Mouse (Mus musculus): ENCODE results near the gene Dph1. TPM values are rescaled to one million over a fixed set of nuclear protein-coding genes. Genes with fewer than 3 reads are reported as not detected.
A peak's percentile ranks its signal among the peaks of the same experiment; 100 is the strongest.

The Dph1 gene
- total and polyA plus RNA-seq, 2 experiments from 2014 or later: 12.7 to 21.0 TPM

DNA sequence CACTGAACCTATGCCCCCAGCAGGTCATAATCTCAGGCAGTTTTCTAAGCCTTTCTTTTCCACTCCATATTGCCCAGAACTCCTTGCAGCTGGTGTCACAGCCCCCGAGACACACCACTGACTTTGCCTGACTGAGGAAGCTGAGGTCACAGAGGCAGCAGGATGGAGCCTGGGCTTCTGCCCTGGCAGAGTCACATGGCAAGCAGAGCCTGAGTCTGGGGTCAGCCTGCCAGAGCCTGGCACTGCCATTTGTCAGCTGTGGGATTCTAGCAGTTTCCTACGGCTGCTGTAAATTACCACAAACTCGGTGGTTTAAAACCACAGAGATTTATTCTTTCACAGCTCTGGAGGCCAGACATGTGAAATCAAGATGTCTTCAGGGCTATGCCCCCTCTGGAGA lies 36.6 kb upstream of the Dph1 start:
- H3K9me3 ChIP-seq (ENCODE audit: low read length): no peaks in the 10 kb centered on the region
- no peaks in the 10 kb centered on the region for H3K36me3 ChIP-seq (ENCODE audit: insufficient read depth)
- no peak overlapping the region for H3K27ac ChIP-seq (ENCODE audit: low read depth, low read length)
- no peak overlapping the region for H3K9ac ChIP-seq
- no peaks in the 10 kb centered on the region for H3K4me1 ChIP-seq (ENCODE audit: insufficient read depth)
- WGBS: 68% methylated on average over 3 of the region's 3 CpGs
- H3K4me2 ChIP-seq (ENCODE audit: low read depth): no peak overlapping the region
- H3K27me3 ChIP-seq (ENCODE audit: insufficient read depth, low read length): no peaks in the 10 kb centered on the region
- no peak for TF ChIP-seq CTCF (IDR thresholded peaks at IDR 0.05; ENCODE audit: low read depth)
- DNase-seq (no peak), ATAC-seq (no peak)
- H3K4me3 ChIP-seq (ENCODE audit: low read depth, low read length): no peak overlapping the region

- Histone ChIP-seq H3K27me3 (ENCODE audit: insufficient read depth, low read length) (no peaks in the 10 kb centered on the region), H3K36me3 (ENCODE audit: insufficient read depth) (no peaks in the 10 kb centered on the region), H3K4me3 (ENCODE audit: low read depth, low read length) (no peak overlapping the region), H3K4me1 (ENCODE audit: insufficient read depth) (peaks cover 4% of the 10 kb centered on the region), H3K27ac (ENCODE audit: low read depth, low read length) (no peak overlapping the region), H3K9ac (no peak overlapping the region), H3K9me3 (ENCODE audit: low read length) (no peaks in the 10 kb centered on the region), H3K4me2 (ENCODE audit: low read depth) (no peak overlapping the region)
- WGBS: 92% methylated on average over 4 of the region's 4 CpGs
- no peak for TF ChIP-seq CTCF (IDR thresholded peaks at IDR 0.05; ENCODE audit: low read depth)
- no peak for ATAC-seq
- no peak for DNase-seq
Measured at GRCm38 (mm10) chr11:75224835-75225234, 33.8 kb upstream of the Dph1 start.

DNA sequence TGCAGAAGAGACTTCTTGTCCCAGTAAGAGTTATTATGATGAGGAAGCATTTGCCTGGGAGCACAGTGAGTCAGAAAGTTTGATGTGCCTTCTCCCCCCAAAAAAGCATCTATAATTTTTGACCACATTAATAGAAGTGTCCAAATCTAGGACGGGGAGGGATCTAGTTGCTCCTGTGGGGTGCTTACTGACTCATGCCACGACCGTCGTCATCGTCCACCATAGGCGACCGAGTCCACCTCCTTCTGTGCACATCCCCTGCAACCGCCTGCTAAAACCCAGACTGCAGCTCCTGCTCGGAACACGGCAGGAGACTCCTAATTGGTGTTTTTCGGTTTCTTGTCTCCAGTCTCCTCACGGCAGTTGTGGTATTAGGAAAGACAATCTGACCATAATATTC lies 33.0 kb upstream of the Dph1 start:
- 75% methylated on average over 12 of the region's 12 CpGs for WGBS
- TF ChIP-seq CTCF (IDR thresholded peaks at IDR 0.05; ENCODE audit: low read depth): no peak
- Histone ChIP-seq H3K4me3 (ENCODE audit: low read depth, low read length) (no peak overlapping the region), H3K9me3 (ENCODE audit: low read length) (no peaks in the 10 kb centered on the region), H3K4me1 (ENCODE audit: insufficient read depth) (peaks cover 4% of the 10 kb centered on the region), H3K27ac (ENCODE audit: low read depth, low read length) (no peak overlapping the region), H3K4me2 (ENCODE audit: low read depth) (no peak overlapping the region), H3K27me3 (ENCODE audit: insufficient read depth, low read length) (no peaks in the 10 kb centered on the region), H3K36me3 (ENCODE audit: insufficient read depth) (no peaks in the 10 kb centered on the region), H3K9ac (no peak overlapping the region)
- no peak for ATAC-seq
- DNase-seq: no peak

GRCm38 (mm10) chr11:75220517-75221145 lies 29.6 kb upstream of the Dph1 start:
- ATAC-seq (no peak), DNase-seq (no peak)
- Histone ChIP-seq H3K4me1 (ENCODE audit: insufficient read depth) (peaks cover 4% of the 10 kb centered on the region), H3K9me3 (ENCODE audit: low read length) (no peaks in the 10 kb centered on the region), H3K36me3 (ENCODE audit: insufficient read depth) (no peaks in the 10 kb centered on the region), H3K27me3 (ENCODE audit: insufficient read depth, low read length) (no peaks in the 10 kb centered on the region), H3K4me2 (ENCODE audit: low read depth) (no peak overlapping the region), H3K27ac (ENCODE audit: low read depth, low read length) (0 out of 2 replicates have a peak overlapping the region, but pooled peaks have one; percentile 21), H3K4me3 (ENCODE audit: low read depth, low read length) (no peak overlapping the region), H3K9ac (no peak overlapping the region)
- 32% methylated on average over 5 of the region's 6 CpGs for WGBS
- no peak for TF ChIP-seq CTCF (IDR thresholded peaks at IDR 0.05; ENCODE audit: low read depth)

- Histone ChIP-seq H3K27me3 (ENCODE audit: insufficient read depth, low read length) (no peaks in the 10 kb centered on the region), H3K4me3 (ENCODE audit: low read depth, low read length) (no peak overlapping the region), H3K36me3 (ENCODE audit: insufficient read depth) (no peaks in the 10 kb centered on the region), H3K4me2 (ENCODE audit: low read depth) (no peak overlapping the region), H3K27ac (ENCODE audit: low read depth, low read length) (peak overlapping the region; percentile 21; the same call in 1 of the 2 replicates), H3K9me3 (ENCODE audit: low read length) (no peaks in the 10 kb centered on the region), H3K9ac (no peak overlapping the region), H3K4me1 (ENCODE audit: insufficient read depth) (peaks cover 4% of the 10 kb centered on the region)
- WGBS: 21% methylated on average over 9 of the region's 9 CpGs
- no peak for TF ChIP-seq CTCF (IDR thresholded peaks at IDR 0.05; ENCODE audit: low read depth)
- ATAC-seq: peak; percentile 51; the same call in 1 of the 2 replicates
- peak; percentile 66 for DNase-seq
Measured at GRCm38 (mm10) chr11:75220115-75220514, 29.1 kb upstream of the Dph1 start.

GRCm38 (mm10) chr11:75214081-75214950 lies 23.3 kb upstream of the Dph1 start:
- peak overlapping the region; percentile 48 for H3K4me2 ChIP-seq (ENCODE audit: low read depth)
- WGBS: 26% methylated on average over 12 of the region's 13 CpGs
- peak overlapping the region; percentile 25 for H3K4me3 ChIP-seq (ENCODE audit: low read depth, low read length)
- no peak overlapping the region for H3K27ac ChIP-seq (ENCODE audit: low read depth, low read length)
- DNase-seq (no peak), ATAC-seq (no peak)
- H3K36me3 ChIP-seq (ENCODE audit: insufficient read depth): no peaks in the 10 kb centered on the region
- peak overlapping the region; percentile 37; the same call in 1 of the 2 replicates for H3K9ac ChIP-seq
- no peaks in the 10 kb centered on the region for H3K9me3 ChIP-seq (ENCODE audit: low read length)
- no peaks in the 10 kb centered on the region for H3K27me3 ChIP-seq (ENCODE audit: insufficient read depth, low read length)
- no peak for TF ChIP-seq CTCF (IDR thresholded peaks at IDR 0.05; ENCODE audit: low read depth)
- H3K4me1 ChIP-seq (ENCODE audit: insufficient read depth): peaks cover 18% of the 10 kb centered on the region

Measured in forebrain, postnatal 0 days (tissue).